Mouse (Mus musculus) stomach, embryonic 16.5 days (tissue): ENCODE measurements around the gene Car9. TPM values are rescaled to one million over a fixed set of nuclear protein-coding genes. Genes with fewer than 3 reads are reported as not detected.

Source experiments
- ATAC-seq: fragments of 200-750 bp; cut with Nextera tagmentation; 2 replicates; pipeline ENCODE4 v1.8.0; 2017; ENCODE audit warnings: moderate number of reproducible peaks, moderate TSS enrichment; ENCODE audit not compliant: insufficient read depth, low FRiP score
- H3K27ac ChIP-seq: fragments of 300-500 bp; sonication (generic); 2 replicates; pipeline ENCODE4 v1.5.1; 2014; ENCODE audit warnings: low read length
- H3K27me3 ChIP-seq: fragments of 300-500 bp; sonication (generic); 2 replicates; pipeline ENCODE4 v1.6.1; 2014; ENCODE audit warnings: low read length, control low read depth, mixed read lengths; ENCODE audit not compliant: control insufficient read depth, insufficient read depth
- H3K36me3 ChIP-seq: fragments of 300-500 bp; sonication (generic); 2 replicates; pipeline ENCODE4 v1.6.1; 2014; ENCODE audit warnings: low read length; ENCODE audit not compliant: control insufficient read depth, insufficient read depth
- H3K4me1 ChIP-seq: fragments of 300-500 bp; sonication (generic); 2 replicates; pipeline ENCODE4 v1.6.1; 2014; ENCODE audit warnings: low read length, control low read depth, mixed read lengths; ENCODE audit not compliant: control insufficient read depth, insufficient read depth
- H3K4me2 ChIP-seq: fragments of 300-500 bp; sonication (generic); 2 replicates; pipeline ENCODE4 v1.6.1; 2014; ENCODE audit warnings: low read depth, low read length, mixed read lengths
- H3K4me3 ChIP-seq: fragments of 300-500 bp; sonication (generic); replicated peaks from 2 replicates; pipeline ENCODE4 v1.5.1; 2014; ENCODE audit warnings: mild to moderate bottlenecking, low read length
- H3K9ac ChIP-seq: fragments of 300-500 bp; sonication (generic); 2 replicates; pipeline ENCODE4 v1.6.1; 2014; ENCODE audit warnings: low read length
- H3K9me3 ChIP-seq: fragments of 300-500 bp; sonication (generic); replicated peaks from 2 replicates; pipeline ENCODE4 v1.6.1; 2016; ENCODE audit warnings: low read length, control low read depth; ENCODE audit not compliant: control insufficient read depth
- WGBS: fragments of 180-500 bp; shearing (Covaris S2); extraction: QIAGEN DNeasy Blood & Tissue Kit; methylation state at CpG from one replicate; pipeline ENCODE4 v1.1.7; 2014; 5-methylcytosine and 5-hydroxymethylcytosine counted together
- polyA plus RNA-seq: library from polyadenylated mRNA; unstranded; fragments of >200 nt; fragmentation: Nextera tagmentation; extraction: Ambion mirVana; gene quantifications from 2 replicates; pipeline ENCODE4 v1.2.1, GENCODE M21; 2015

Car9 gene
- polyA plus RNA-seq, 1 experiment from 2014 or later: 22.3 TPM

GRCm38 (mm10) chr4:43499407-43500333 is 7.1 kb upstream of the Car9 start, which contains the start of gene Arhgef39:
Gene Arhgef39 (minus strand): TSS chr4:43499695.
- H3K9me3 ChIP-seq: no peaks in the 10 kb centered on the region
- H3K4me2 ChIP-seq: peak within 1 kb of the TSS; percentile 88
- ATAC-seq: peak; percentile 86
- H3K36me3 ChIP-seq: 0 out of 2 replicates have a peak, but pooled peaks cover 4% of the 10 kb centered on the region
- 7% methylated on average over 50 of the region's 50 CpGs for WGBS
- peak within 1 kb of the TSS; percentile 69 for H3K4me3 ChIP-seq
- H3K4me1 ChIP-seq: peaks cover 19% of the 10 kb centered on the region; the same call in 1 of the 2 replicates
- peak within 1 kb of the TSS; percentile 78 for H3K9ac ChIP-seq
- H3K27ac ChIP-seq: peak within 1 kb of the TSS; percentile 68
- no peaks in the 10 kb centered on the region for H3K27me3 ChIP-seq

GRCm38 (mm10) chr4:43503041-43503440 is 3.7 kb upstream of the Car9 start:
- H3K36me3 ChIP-seq: no peaks in the 10 kb centered on the region
- ATAC-seq: no peak
- no peak overlapping the region for H3K9ac ChIP-seq
- 64% methylated on average over 2 of the region's 2 CpGs for WGBS
- peaks cover 13% of the 10 kb centered on the region; the same call in 1 of the 2 replicates for H3K4me1 ChIP-seq
- no peak overlapping the region for H3K4me2 ChIP-seq
- no peaks in the 10 kb centered on the region for H3K9me3 ChIP-seq
- H3K4me3 ChIP-seq: no peak overlapping the region
- H3K27me3 ChIP-seq: no peaks in the 10 kb centered on the region
- H3K27ac ChIP-seq: no peak overlapping the region

GRCm38 (mm10) chr4:43503506-43503905 is 3.3 kb upstream of the Car9 start:
- H3K4me2 ChIP-seq: no peak overlapping the region
- H3K9me3 ChIP-seq: no peaks in the 10 kb centered on the region
- no peak overlapping the region for H3K27ac ChIP-seq
- WGBS: 79% methylated on average over 6 of the region's 6 CpGs
- no peak overlapping the region for H3K4me3 ChIP-seq
- H3K4me1 ChIP-seq: peaks cover 13% of the 10 kb centered on the region
- no peak overlapping the region for H3K9ac ChIP-seq
- H3K36me3 ChIP-seq: no peaks in the 10 kb centered on the region
- ATAC-seq: no peak
- no peaks in the 10 kb centered on the region for H3K27me3 ChIP-seq

GRCm38 (mm10) chr4:43504269-43504668 is 2.5 kb upstream of the Car9 start:
- Histone ChIP-seq H3K9me3 (no peaks in the 10 kb centered on the region), H3K4me2 (no peak overlapping the region), H3K27ac (no peak overlapping the region), H3K4me3 (no peak overlapping the region), H3K27me3 (no peaks in the 10 kb centered on the region), H3K36me3 (no peaks in the 10 kb centered on the region), H3K4me1 (peaks cover 19% of the 10 kb centered on the region), H3K9ac (no peak overlapping the region)
- no peak for ATAC-seq
- WGBS: 79% methylated on average over 4 of the region's 4 CpGs

GRCm38 (mm10) chr4:43506074-43506473 is 692 bp upstream of the Car9 start:
- Histone ChIP-seq H3K4me3 (no peak overlapping the region), H3K27me3 (no peaks in the 10 kb centered on the region), H3K4me2 (no peak overlapping the region), H3K9me3 (no peaks in the 10 kb centered on the region), H3K27ac (no peak overlapping the region), H3K9ac (no peak overlapping the region), H3K4me1 (peaks cover 14% of the 10 kb centered on the region), H3K36me3 (no peaks in the 10 kb centered on the region)
- ATAC-seq: no peak
- 67% methylated on average over 8 of the region's 8 CpGs for WGBS

GRCm38 (mm10) chr4:43507938-43508665 is 1.3 kb downstream of the Car9 start:
- peak; percentile 39; the same call in 1 of the 2 replicates for ATAC-seq
- Histone ChIP-seq H3K27me3 (no peaks in the 10 kb centered on the region), H3K4me2 (peak overlapping the region; percentile 94), H3K4me3 (peak overlapping the region; percentile 61), H3K9me3 (no peaks in the 10 kb centered on the region), H3K36me3 (no peaks in the 10 kb centered on the region), H3K9ac (peak overlapping the region; percentile 73), H3K4me1 (peaks cover 14% of the 10 kb centered on the region), H3K27ac (0 out of 2 replicates have a peak overlapping the region, but pooled peaks have one; percentile 49)
- 3% methylated on average over 22 of the region's 22 CpGs for WGBS

GRCm38 (mm10) chr4:43508666-43508997 is 1.9 kb downstream of the Car9 start:
- ATAC-seq: peak; percentile 85
- Histone ChIP-seq H3K4me1 (peaks cover 14% of the 10 kb centered on the region), H3K9ac (peak overlapping the region; percentile 73), H3K36me3 (no peaks in the 10 kb centered on the region), H3K9me3 (no peaks in the 10 kb centered on the region), H3K27ac (peak overlapping the region; percentile 49; the same call in 1 of the 2 replicates), H3K27me3 (no peaks in the 10 kb centered on the region), H3K4me3 (peak overlapping the region; percentile 61), H3K4me2 (peak overlapping the region; percentile 94)
- 3% methylated on average over 13 of the region's 13 CpGs for WGBS

GRCm38 (mm10) chr4:43509109-43509508 is 2.3 kb downstream of the Car9 start:
- no peaks in the 10 kb centered on the region for H3K27me3 ChIP-seq
- ATAC-seq: no peak
- peak overlapping the region; percentile 36; the same call in 1 of the 2 replicates for H3K27ac ChIP-seq
- H3K36me3 ChIP-seq: no peaks in the 10 kb centered on the region
- peak overlapping the region; percentile 61 for H3K4me3 ChIP-seq
- peak overlapping the region; percentile 94 for H3K4me2 ChIP-seq
- peak overlapping the region; percentile 73 for H3K9ac ChIP-seq
- H3K4me1 ChIP-seq: peaks cover 14% of the 10 kb centered on the region
- no peaks in the 10 kb centered on the region for H3K9me3 ChIP-seq
- WGBS: 39% methylated on average over 9 of the region's 9 CpGs
